Mouse (Mus musculus) lung, embryonic 14.5 days (tissue): ENCODE measurements around the gene Uri1. TPM values are rescaled to one million over a fixed set of nuclear protein-coding genes. Genes with fewer than 3 reads are reported as not detected.

Experiments
- ATAC-seq: fragments of 200-750 bp; cut with Nextera tagmentation; 2 replicates; pipeline ENCODE4 v1.8.0; 2017; ENCODE audit warnings: mild to moderate bottlenecking, moderate TSS enrichment, moderate library complexity; ENCODE audit not compliant: insufficient read depth
- DNase-seq: peaks from one replicate; pipeline ENCODE4 v3.0.0-alpha.2; 2015
- H3K27ac ChIP-seq: fragments of 300-500 bp; sonication (generic); 2 replicates; pipeline ENCODE4 v1.5.1; 2014; ENCODE audit warnings: low read depth, mild to moderate bottlenecking, moderate library complexity
- H3K27me3 ChIP-seq: fragments of 300-500 bp; sonication (generic); 2 replicates; pipeline ENCODE4 v1.6.1; 2014; ENCODE audit warnings: low read length, control low read depth; ENCODE audit not compliant: insufficient read depth
- H3K36me3 ChIP-seq: fragments of 300-500 bp; sonication (generic); 2 replicates; pipeline ENCODE4 v1.6.1; 2014; ENCODE audit warnings: control low read depth; ENCODE audit not compliant: insufficient read depth
- H3K4me1 ChIP-seq: fragments of 300-500 bp; sonication (generic); 2 replicates; pipeline ENCODE4 v1.6.1; 2014; ENCODE audit warnings: antibody characterized with exemption, control low read depth; ENCODE audit not compliant: insufficient read depth
- H3K4me2 ChIP-seq: fragments of 300-500 bp; sonication (generic); 2 replicates; pipeline ENCODE4 v1.6.1; 2014; ENCODE audit warnings: mild to moderate bottlenecking
- H3K4me3 ChIP-seq: fragments of 300-500 bp; sonication (generic); 2 replicates; pipeline ENCODE4 v1.5.1; 2014; ENCODE audit warnings: low read depth, low read length
- H3K9ac ChIP-seq: fragments of 300-500 bp; sonication (generic); 2 replicates; pipeline ENCODE4 v1.6.1; 2014
- H3K9me3 ChIP-seq: fragments of 300-500 bp; sonication (generic); 2 replicates; pipeline ENCODE4 v1.6.1; 2016; ENCODE audit warnings: low read depth, low read length, control low read depth
- CTCF ChIP-seq: IDR thresholded peaks from 2 replicates; pipeline ENCODE4 v1.5.1; 2016; ENCODE audit warnings: antibody characterized with exemption, low read depth
- WGBS: fragments of 180-500 bp; shearing (Covaris S2); extraction: QIAGEN DNeasy Blood & Tissue Kit; methylation state at CpG from one replicate; pipeline ENCODE4 v1.1.7; 2014; 5-methylcytosine and 5-hydroxymethylcytosine counted together
- polyA plus RNA-seq: library from polyadenylated mRNA; unstranded; fragments of >200 nt; fragmentation: Nextera tagmentation; extraction: Ambion mirVana; gene quantifications from 2 replicates; pipeline ENCODE4 v1.2.1, GENCODE M21; 2014

Uri1 gene
- polyA plus RNA-seq, 1 experiment from 2014 or later, result 65.7 TPM

- no peak overlapping the region for H3K27ac ChIP-seq
- DNase-seq, result no peak
- H3K36me3 ChIP-seq, result no peaks in the 10 kb centered on the region
- 47% methylated on average over 5 of the region's 5 CpGs for WGBS
- H3K9ac ChIP-seq, result no peak overlapping the region
- TF ChIP-seq CTCF, result no peak
- no peaks in the 10 kb centered on the region for H3K27me3 ChIP-seq
- H3K4me2 ChIP-seq, result no peak overlapping the region
- H3K4me1 ChIP-seq, result no peaks in the 10 kb centered on the region
- H3K9me3 ChIP-seq, result no peaks in the 10 kb centered on the region
- H3K4me3 ChIP-seq, result no peak overlapping the region
- no peak for ATAC-seq
Measured at GRCm38 (mm10) chr7:38029083-38029482, 5.7 kb upstream of the Uri1 start.

DNA sequence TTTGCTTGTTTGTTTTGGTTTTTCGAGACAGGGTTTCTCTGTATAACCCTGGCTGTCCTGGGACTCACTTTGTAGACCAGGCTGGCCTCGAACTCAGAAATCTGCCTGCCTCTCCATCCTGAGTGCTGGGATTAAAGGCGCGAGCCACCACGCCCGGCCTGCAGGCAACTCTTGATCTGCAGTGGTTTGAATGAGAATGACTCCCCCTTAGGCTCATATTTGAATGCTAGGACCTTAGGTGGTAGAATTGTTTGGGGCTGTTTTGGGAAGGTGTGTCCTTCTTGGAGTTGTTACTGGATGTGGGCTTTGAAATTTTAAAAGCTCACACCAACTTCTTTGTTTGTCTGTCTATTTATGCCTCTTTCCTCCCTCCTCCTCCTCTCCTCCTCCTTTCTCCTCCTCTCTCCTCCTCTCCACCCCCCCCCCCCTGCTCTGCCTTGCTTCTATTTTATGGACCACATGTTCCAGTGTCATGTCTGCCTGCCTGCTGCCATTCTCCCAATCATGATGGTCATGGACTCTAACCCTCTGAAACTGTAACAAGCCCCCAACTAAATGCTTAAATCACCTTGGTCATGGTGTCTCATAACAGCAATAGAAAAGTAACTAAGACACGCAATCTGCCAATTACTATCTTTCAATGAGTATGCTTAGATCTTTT is 4.7 kb upstream of the Uri1 start:
- Histone ChIP-seq H3K9me3 (no peaks in the 10 kb centered on the region), H3K4me2 (no peak overlapping the region), H3K4me1 (no peaks in the 10 kb centered on the region), H3K27ac (no peak overlapping the region), H3K9ac (no peak overlapping the region), H3K4me3 (no peak overlapping the region), H3K27me3 (no peaks in the 10 kb centered on the region), H3K36me3 (no peaks in the 10 kb centered on the region)
- DNase-seq (no peak), ATAC-seq (no peak)
- no peak for TF ChIP-seq CTCF
- WGBS, result 86% methylated on average over 7 of the region's 7 CpGs

- H3K27me3 ChIP-seq, result no peaks in the 10 kb centered on the region
- H3K4me2 ChIP-seq, result no peak overlapping the region
- TF ChIP-seq CTCF, result no peak
- H3K4me1 ChIP-seq, result no peaks in the 10 kb centered on the region
- no peak for DNase-seq
- no peak overlapping the region for H3K9ac ChIP-seq
- H3K9me3 ChIP-seq, result no peaks in the 10 kb centered on the region
- ATAC-seq, result no peak
- no peak overlapping the region for H3K4me3 ChIP-seq
- H3K36me3 ChIP-seq, result no peaks in the 10 kb centered on the region
- no peak overlapping the region for H3K27ac ChIP-seq
- WGBS, result 75% methylated on average over 4 of the region's 4 CpGs
Measured at GRCm38 (mm10) chr7:38024839-38025238, 1.5 kb upstream of the Uri1 start.

- Histone ChIP-seq H3K36me3 (no peaks in the 10 kb centered on the region), H3K27ac (no peak overlapping the region), H3K4me2 (peak overlapping the region; percentile 70), H3K9ac (no peak overlapping the region; the same call in 1 of the 2 replicates), H3K4me1 (no peaks in the 10 kb centered on the region), H3K4me3 (peak overlapping the region; percentile 89), H3K27me3 (no peaks in the 10 kb centered on the region), H3K9me3 (no peaks in the 10 kb centered on the region)
- WGBS, result 39% methylated on average over 2 of the region's 2 CpGs
- DNase-seq, result no peak
- no peak for TF ChIP-seq CTCF
- ATAC-seq, result peak; percentile 38; the same call in 1 of the 2 replicates
Measured at GRCm38 (mm10) chr7:38019770-38020169, 3.6 kb downstream of the Uri1 start.

- peak; percentile 96 for ATAC-seq
- no peaks in the 10 kb centered on the region for H3K36me3 ChIP-seq
- no peak for TF ChIP-seq CTCF
- H3K4me3 ChIP-seq, result peak overlapping the region; percentile 89
- peak overlapping the region; percentile 92 for H3K9ac ChIP-seq
- H3K27me3 ChIP-seq, result no peaks in the 10 kb centered on the region
- H3K9me3 ChIP-seq, result no peaks in the 10 kb centered on the region
- peak overlapping the region; percentile 93 for H3K27ac ChIP-seq
- peak; percentile 97 for DNase-seq
- WGBS, result under 1% methylated on average over 49 of the region's 49 CpGs
- no peaks in the 10 kb centered on the region for H3K4me1 ChIP-seq
- H3K4me2 ChIP-seq, result peak overlapping the region; percentile 70
Measured at GRCm38 (mm10) chr7:38019369-38019749, 4.0 kb downstream of the Uri1 start.

- no peaks in the 10 kb centered on the region for H3K27me3 ChIP-seq
- H3K4me2 ChIP-seq, result peak overlapping the region; percentile 70
- DNase-seq (peak; percentile 83), ATAC-seq (peak; percentile 84)
- no peaks in the 10 kb centered on the region for H3K9me3 ChIP-seq
- under 1% methylated on average over 67 of the region's 67 CpGs for WGBS
- no peaks in the 10 kb centered on the region for H3K4me1 ChIP-seq
- H3K27ac ChIP-seq, result peak overlapping the region; percentile 93
- no peak for TF ChIP-seq CTCF
- H3K4me3 ChIP-seq, result peak overlapping the region; percentile 89
- H3K36me3 ChIP-seq, result no peaks in the 10 kb centered on the region
- H3K9ac ChIP-seq, result peak overlapping the region; percentile 92
Measured at GRCm38 (mm10) chr7:38018416-38019368, 4.7 kb downstream of the Uri1 start.

- Histone ChIP-seq H3K27me3 (no peaks in the 10 kb centered on the region), H3K4me1 (no peaks in the 10 kb centered on the region), H3K4me3 (no peak overlapping the region), H3K36me3 (no peaks in the 10 kb centered on the region), H3K9ac (no peak overlapping the region), H3K27ac (no peak overlapping the region), H3K9me3 (no peaks in the 10 kb centered on the region), H3K4me2 (no peak overlapping the region)
- TF ChIP-seq CTCF, result no peak
- ATAC-seq, result no peak
- 59% methylated on average over 5 of the region's 5 CpGs for WGBS
- DNase-seq, result no peak
Measured at GRCm38 (mm10) chr7:38015356-38015755, 8.0 kb downstream of the Uri1 start.
